ENCODE assay signal across 10 mouse cellular contexts in the genomic region with DNA sequence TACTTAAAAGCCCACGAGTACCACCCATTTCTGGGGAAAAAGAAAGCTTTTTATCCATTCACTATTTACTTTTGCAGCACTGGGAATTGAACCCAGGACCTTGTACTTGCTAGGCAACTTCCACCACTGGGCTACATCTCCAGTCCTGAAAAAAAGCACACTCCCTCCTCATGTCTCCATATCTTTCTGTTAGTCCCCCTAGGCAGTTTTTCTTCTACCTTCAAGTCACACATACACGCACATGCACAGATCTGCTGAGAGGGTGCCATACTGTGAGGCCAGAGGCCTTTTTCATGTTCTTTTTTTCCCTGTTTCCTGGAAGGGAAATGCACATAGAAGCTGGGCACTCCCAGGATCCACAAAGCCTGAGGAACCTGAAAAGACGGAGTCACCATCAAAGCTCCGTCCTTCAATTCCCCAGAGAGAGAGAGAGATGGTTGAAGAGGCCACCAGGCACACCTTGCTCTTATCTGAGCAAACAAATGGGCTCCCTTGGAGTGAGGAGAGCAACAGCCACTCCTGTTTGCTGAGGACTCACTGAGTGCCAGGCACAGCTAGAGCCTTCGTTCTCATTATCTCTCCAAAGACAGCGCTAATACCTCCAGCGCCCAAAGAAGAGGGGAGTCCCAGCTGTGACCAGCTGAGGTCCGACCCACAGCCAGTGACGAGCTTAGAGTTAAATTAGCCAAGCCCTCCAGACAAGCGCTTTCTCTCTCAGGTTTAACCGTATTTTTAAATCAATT. TPM values are rescaled to one million over a fixed set of nuclear protein-coding genes. Genes with fewer than 3 reads are reported as not detected.
DNase-seq lines count a peak whose midpoint lies in the region; ATAC-seq lines count a peak whose summit lies in the region.
"Had no signal": no experiment of that assay in that cellular context is flagged by ENCODE, and none has a peak within 500 bp of the region (broad histone marks: within the 10 kb centered on the region; RNA-seq: fewer than 3 reads in every experiment).

No protein-coding gene starts in this region.

- no peak overlapping the region for H3K9ac ChIP-seq in hindbrain, embryonic 13.5 days
- H3K9ac ChIP-seq in hindbrain, embryonic 16.5 days (ENCODE audit: low read depth, low read length): no peak overlapping the region
- no peak overlapping the region for H3K9ac ChIP-seq in intestine, embryonic 15.5 days

- no peaks in the 10 kb centered on the region for H3K27me3 ChIP-seq in hindbrain, embryonic 13.5 days
- no peaks in the 10 kb centered on the region for H3K27me3 ChIP-seq in hindbrain, embryonic 16.5 days (replicated peaks; ENCODE audit: control insufficient read depth, insufficient read depth, low read length)
- no peaks in the 10 kb centered on the region for H3K27me3 ChIP-seq in intestine, embryonic 15.5 days (replicated peaks)
- H3K27me3 ChIP-seq: CH12.LX had no signal

- peaks cover 25% of the 10 kb centered on the region for H3K4me1 ChIP-seq in hindbrain, embryonic 13.5 days (replicated peaks)
- peaks cover 7% of the 10 kb centered on the region; the same call in 1 of the 2 replicates for H3K4me1 ChIP-seq in hindbrain, embryonic 16.5 days (ENCODE audit: control insufficient read depth, insufficient read depth, low read depth, low read length)
- peaks cover 45% of the 10 kb centered on the region for H3K4me1 ChIP-seq in intestine, embryonic 15.5 days (replicated peaks)

- intact Hi-C loops in left cerebral cortex, postnatal 25 days (cut with DNase I): no loop called here

- no peaks in the 10 kb centered on the region for H3K9me3 ChIP-seq in hindbrain, embryonic 13.5 days
- H3K9me3 ChIP-seq in hindbrain, embryonic 16.5 days (ENCODE audit: control insufficient read depth, low read length): no peaks in the 10 kb centered on the region
- no peaks in the 10 kb centered on the region for H3K9me3 ChIP-seq in intestine, embryonic 15.5 days

- ATAC-seq in hindbrain, embryonic 13.5 days (ENCODE audit: low FRiP score): no peak
- ATAC-seq in hindbrain, embryonic 16.5 days: no peak
- peak; percentile 84 for ATAC-seq in intestine, embryonic 15.5 days
- peak; percentile 87 for ATAC-seq in megakaryocyte progenitor cell, adult 5-6 weeks (replicated peaks; ENCODE audit: poor library complexity)

- peak overlapping the region; percentile 44 for H3K27ac ChIP-seq in hindbrain, embryonic 13.5 days
- H3K27ac ChIP-seq in hindbrain, embryonic 16.5 days (ENCODE audit: low read depth, low read length): no peak overlapping the region
- H3K27ac ChIP-seq in intestine, embryonic 15.5 days: peak overlapping the region; percentile 68

- DNase-seq in c-Kit-positive CD71-positive TER-119-positive erythroid progenitor cells, embryonic 14.5 days (ENCODE audit: low spot score): peak; percentile 81
- no peak for DNase-seq in left cerebral cortex, postnatal 25 days (ENCODE audit: low spot score in 2 of 2)
- DNase-seq in B cell, adult 2 months: no peak
- DNase-seq: right cerebral cortex, postnatal 4 days; thymus, postnatal 25 days had no signal

- H3K4me3 ChIP-seq in hindbrain, embryonic 13.5 days: no peak overlapping the region
- no peak overlapping the region for H3K4me3 ChIP-seq in hindbrain, embryonic 16.5 days (ENCODE audit: low read length)
- H3K4me3 ChIP-seq in intestine, embryonic 15.5 days (replicated peaks): no peak overlapping the region

- no peaks in the 10 kb centered on the region for H3K36me3 ChIP-seq in hindbrain, embryonic 13.5 days
- H3K36me3 ChIP-seq in hindbrain, embryonic 16.5 days (ENCODE audit: control insufficient read depth, insufficient read depth, low read length): no peaks in the 10 kb centered on the region
- H3K36me3 ChIP-seq in intestine, embryonic 15.5 days: no peaks in the 10 kb centered on the region

- WGBS in hindbrain, embryonic 13.5 days: 63% methylated on average over 11 of the region's 11 CpGs
- WGBS in hindbrain, embryonic 16.5 days: 62% methylated on average over 11 of the region's 11 CpGs
- WGBS in intestine, embryonic 15.5 days: 54% methylated on average over 11 of the region's 11 CpGs

- H3K4me2 ChIP-seq in hindbrain, embryonic 13.5 days: no peak overlapping the region
- no peak overlapping the region for H3K4me2 ChIP-seq in hindbrain, embryonic 16.5 days (ENCODE audit: low read length)
- H3K4me2 ChIP-seq in intestine, embryonic 15.5 days (replicated peaks): no peak overlapping the region

RNA-seq across cellular contexts. Expression of gene Sh3pxd2a, which starts 32.8 kb away (rescaled TPM):
- 2.1 and 2.5 TPM in 2 replicates for polyA plus RNA-seq in hindbrain, embryonic 13.5 days (2015; fragmentation: Nextera tagmentation; extraction: Ambion mirVana)
- 1.8 and 2.2 TPM in 2 replicates for polyA plus RNA-seq in hindbrain, embryonic 16.5 days (2015; fragmentation: Nextera tagmentation; extraction: Ambion mirVana)
- polyA plus RNA-seq in intestine, embryonic 15.5 days (2015; fragmentation: Nextera tagmentation; extraction: Ambion mirVana): 4.8 and 5.0 TPM in 2 replicates
- total RNA-seq in megakaryocyte progenitor cell, adult 5-6 weeks (2015): 1.3 and 1.6 TPM in 2 replicates
- 1.1 and 1.4 TPM in 2 replicates for total RNA-seq in megakaryocyte progenitor cell, adult 5-6 weeks (2017)
- 10 to 100 TPM; 33.9 to 35.9 TPM for total RNA-seq in left cerebral cortex, postnatal 25 days (2021)

Comparison
In these comparisons a context has a peak if more than half of its experiments do, and no peak if none do; other contexts are left out.
1. ATAC-seq: peak in intestine, embryonic 15.5 days (single experiment) and megakaryocyte progenitor cell, adult 5-6 weeks (single experiment); none in hindbrain, embryonic 13.5 days (single experiment) and hindbrain, embryonic 16.5 days (single experiment).